Mouse (Mus musculus) heart, adult 10 weeks (tissue): Measurements from ENCODE around the gene Ghdc. TPM values are rescaled to one million over a fixed set of nuclear protein-coding genes. Genes with fewer than 3 reads are reported as not detected.

ENCODE experiments used
- polyA plus RNA-seq: library from polyadenylated mRNA; stranded (reverse); fragments of 350-450 nt; fragmentation: Illumina TruSeq; extraction: RNeasy Lipid Tissue Mini Kit (QIAGEN cat#74804); gene quantifications from one replicate; pipeline ENCODE4 v1.2.3, GENCODE M21; 2014; ENCODE audit warnings: low read depth, low replicate concordance

The Ghdc gene
- polyA plus RNA-seq: 14.6 TPM

GRCm38 (mm10) chr11:100770646-100771408 is at the start of gene Ghdc:
Gene Ghdc, minus strand, starts transcription at chr11:100770957.

GRCm38 (mm10) chr11:100762831-100763230 is 7.9 kb downstream of the Ghdc start, which contains the start of gene Hcrt:
Gene Hcrt, minus strand, starts transcription at chr11:100762931.

GRCm38 (mm10) chr11:100759611-100760233 is 11.0 kb downstream of the Ghdc start, which contains the start of gene Kcnh4:
Gene Kcnh4, minus strand, starts transcription at chr11:100759942.

GRCm38 (mm10) chr11:100738066-100738604 is 32.6 kb downstream of the Ghdc start, which contains the start of gene Rab5c:
Gene Rab5c, minus strand, starts transcription at chr11:100738215.

Other genes starting within 250 kb of the Ghdc start
- 31.9 TPM for gene Acly, start 243.0 kb downstream of the Ghdc start, polyA plus RNA-seq
- 0.29 TPM for gene Ttc25, start 225.3 kb downstream of the Ghdc start, polyA plus RNA-seq
- 9.0 TPM for gene Cnp, start 196.1 kb downstream of the Ghdc start, polyA plus RNA-seq
- gene Nkiras2, start 151.7 kb downstream of the Ghdc start, polyA plus RNA-seq: 51.3 TPM
- 153 TPM for gene Dnajc7, start 150.8 kb downstream of the Ghdc start, polyA plus RNA-seq
- 0.21 TPM for gene Zfp385c, start 78.5 kb downstream of the Ghdc start, polyA plus RNA-seq
- 2.5 TPM for gene Dhx58, start 66.7 kb downstream of the Ghdc start, polyA plus RNA-seq
- gene Kat2a, start 58.5 kb downstream of the Ghdc start, polyA plus RNA-seq: 16.9 TPM
- not detected for gene Hspb9, start 57.1 kb downstream of the Ghdc start, polyA plus RNA-seq
- gene Rab5c, start 32.7 kb downstream of the Ghdc start, polyA plus RNA-seq: 55.1 TPM
- not detected for gene Kcnh4, start 11.0 kb downstream of the Ghdc start, polyA plus RNA-seq
- gene Hcrt, start 8.0 kb downstream of the Ghdc start, polyA plus RNA-seq: not detected
- 38.3 TPM for gene Stat5b, start 79.8 kb upstream of the Ghdc start, polyA plus RNA-seq
- gene Stat5a, start 88.4 kb upstream of the Ghdc start, polyA plus RNA-seq: 22.1 TPM
- gene Stat3, start 168.6 kb upstream of the Ghdc start, polyA plus RNA-seq: 83.2 TPM
- 133 TPM for gene Cavin1, start 199.9 kb upstream of the Ghdc start, polyA plus RNA-seq
- 72.1 TPM for gene Atp6v0a1, start 238.5 kb upstream of the Ghdc start, polyA plus RNA-seq